Mouse (Mus musculus): ENCODE measurements at regions not wholly inside any gene's neighbourhood (a gene's known extent, or its start where the extent isn't known, plus 50 kb on each side); places are given as distances from the start of the nearest gene placed in this dataset.

DNA sequence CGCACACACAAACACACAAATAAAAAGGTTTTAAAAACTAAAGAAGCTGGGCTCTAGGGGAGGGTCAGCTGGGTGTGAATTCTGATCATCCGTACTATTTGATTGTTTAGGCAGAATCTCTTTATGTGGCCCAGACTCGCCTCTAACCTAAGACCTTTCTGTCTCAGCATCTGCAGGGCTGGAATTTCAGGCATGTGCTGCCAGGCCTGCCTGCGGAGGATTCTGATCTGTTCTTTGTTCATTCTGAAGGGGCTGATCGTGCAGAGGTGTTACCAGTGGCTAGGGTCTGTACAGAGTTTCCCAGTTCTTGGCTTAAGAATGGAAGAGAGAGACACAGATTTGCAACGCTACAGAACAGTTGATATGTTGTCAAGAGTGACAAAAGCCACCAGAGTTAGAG is 185.6 kb downstream of the Rab11fip4 start:
- TF ChIP-seq CTCF (IDR thresholded peaks at IDR 0.05; ENCODE audit: control insufficient read depth, insufficient read depth, insufficient read length), result no peak
- no peak for TF ChIP-seq CEBPB (IDR thresholded peaks at IDR 0.05; ENCODE audit: low read depth)
- no peak for TF ChIP-seq MAX (IDR thresholded peaks at IDR 0.05)
- no peak for TF ChIP-seq USF1 (IDR thresholded peaks at IDR 0.05; ENCODE audit: low read depth)
- no peak for TF ChIP-seq MYOD1 (IDR thresholded peaks at IDR 0.05; ENCODE audit: control insufficient read depth, insufficient read length, low read depth)
- no peak for TF ChIP-seq MYOG (IDR thresholded peaks at IDR 0.05; ENCODE audit: control insufficient read depth, extremely low read depth, insufficient read length)
- TF ChIP-seq FOSL1 (IDR thresholded peaks at IDR 0.05; ENCODE audit: insufficient read depth, low read length, poor library complexity, severe bottlenecking), result no peak
